12 mouse cellular contexts compared by ENCODE assay signal in the genomic region with DNA sequence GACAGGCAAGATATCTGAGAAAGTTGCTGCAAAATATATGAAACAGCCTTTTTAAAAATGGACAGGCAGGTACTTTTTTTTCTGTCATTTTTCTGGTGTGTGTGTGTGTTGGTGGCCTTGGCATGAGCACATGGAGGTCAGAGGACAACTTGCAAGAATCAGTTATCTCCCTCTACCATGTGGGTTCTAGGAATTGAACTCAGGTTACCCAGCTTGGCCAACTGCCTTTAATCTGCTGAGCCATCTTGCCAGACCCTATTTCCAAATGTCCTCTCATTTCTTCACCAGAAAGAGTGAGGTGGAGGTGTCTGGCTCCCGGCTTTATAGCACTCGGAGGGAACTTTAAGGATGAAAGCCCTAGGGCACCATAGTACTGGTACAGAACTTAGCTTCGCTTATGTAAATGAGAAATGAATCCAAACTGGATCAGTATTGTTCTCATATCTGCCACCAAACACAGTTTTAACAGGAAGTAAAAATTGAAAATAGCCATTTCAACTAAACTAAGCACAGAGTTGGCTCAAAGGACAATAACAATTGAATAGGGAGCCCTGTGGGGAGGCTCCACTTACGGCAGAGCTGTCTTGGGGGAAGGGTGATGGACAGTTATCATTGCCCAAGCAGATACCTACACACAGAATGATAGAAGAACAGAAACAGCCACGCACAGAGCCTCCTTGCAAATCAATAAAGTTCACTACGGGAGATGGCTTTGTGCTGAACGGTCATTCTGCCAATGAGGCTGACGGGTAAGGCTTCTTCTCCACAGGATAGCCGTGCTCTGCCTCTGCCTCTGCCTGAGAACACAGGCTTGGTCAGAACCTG. TPM values are rescaled to one million over a fixed set of nuclear protein-coding genes. Genes with fewer than 3 reads are reported as not detected.
DNase-seq lines count a peak whose midpoint lies in the region; ATAC-seq lines count a peak whose summit lies in the region.
"Had no signal": no experiment of that assay in that cellular context is flagged by ENCODE, and none has a peak within 500 bp of the region (broad histone marks: within the 10 kb centered on the region; RNA-seq: fewer than 3 reads in every experiment).

No protein-coding gene starts in this region.

- no peak overlapping the region for H3K9ac ChIP-seq in lung, embryonic 15.5 days
- H3K9ac ChIP-seq in hindbrain, embryonic 15.5 days, result no peak overlapping the region
- no peak overlapping the region for H3K9ac ChIP-seq in midbrain, embryonic 14.5 days (replicated peaks; ENCODE audit: low read length)
- H3K9ac ChIP-seq in intestine, embryonic 16.5 days (ENCODE audit: low read depth, low read length), result no peak overlapping the region
- H3K9ac ChIP-seq: limb, embryonic 12.5 days had no signal

- DNase-seq in lung, postnatal 4 days, result no peak
- DNase-seq in embryonic facial prominence, embryonic 10.5 days (ENCODE audit: low spot score), result no peak
- no peak for DNase-seq in midbrain, embryonic 14.5 days
- DNase-seq in left cerebral cortex, postnatal 10 days (ENCODE audit: extremely low spot score in 1 of 2, low spot score in 2 of 2), result no peak
- DNase-seq: right cerebral cortex, postnatal 25 days; thymus, postnatal 14 days had no signal

- ATAC-seq in lung, embryonic 15.5 days (ENCODE audit: borderline replicate concordance, extremely low read depth, low FRiP score, low TSS enrichment), result no peak
- ATAC-seq in hindbrain, embryonic 15.5 days (ENCODE audit: low FRiP score, low read depth), result no peak
- ATAC-seq in midbrain, embryonic 14.5 days (ENCODE audit: low FRiP score, low TSS enrichment), result no peak
- no peak for ATAC-seq in intestine, embryonic 16.5 days
- ATAC-seq: intestine, postnatal 0 days had no signal

- 0 out of 2 replicates have a peak overlapping the region, but pooled peaks have one; percentile 19 for H3K27ac ChIP-seq in lung, embryonic 15.5 days
- peak overlapping the region; percentile 30; the same call in 1 of the 2 replicates for H3K27ac ChIP-seq in embryonic facial prominence, embryonic 10.5 days (replicated peaks)
- H3K27ac ChIP-seq in hindbrain, embryonic 15.5 days (replicated peaks), result peak overlapping the region; percentile 37; the same call in 1 of the 2 replicates
- peak overlapping the region; percentile 49; the same call in 1 of the 2 replicates for H3K27ac ChIP-seq in midbrain, embryonic 14.5 days (replicated peaks; ENCODE audit: low read depth, low read length)
- no peak overlapping the region for H3K27ac ChIP-seq in intestine, embryonic 16.5 days (ENCODE audit: low read length)

- no peaks in the 10 kb centered on the region for H3K27me3 ChIP-seq in lung, embryonic 15.5 days
- no peaks in the 10 kb centered on the region for H3K27me3 ChIP-seq in embryonic facial prominence, embryonic 10.5 days (replicated peaks; ENCODE audit: low read depth, poor library complexity, severe bottlenecking)
- no peaks in the 10 kb centered on the region for H3K27me3 ChIP-seq in hindbrain, embryonic 15.5 days
- no peaks in the 10 kb centered on the region for H3K27me3 ChIP-seq in midbrain, embryonic 14.5 days (ENCODE audit: control insufficient read depth, insufficient read depth, low read length)
- no peaks in the 10 kb centered on the region for H3K27me3 ChIP-seq in intestine, embryonic 16.5 days (replicated peaks; ENCODE audit: control insufficient read depth, insufficient read depth, low read length)
- H3K27me3 ChIP-seq: limb, embryonic 12.5 days had no signal

- no peak overlapping the region for H3K4me3 ChIP-seq in lung, embryonic 15.5 days
- no peak overlapping the region for H3K4me3 ChIP-seq in embryonic facial prominence, embryonic 10.5 days
- H3K4me3 ChIP-seq in hindbrain, embryonic 15.5 days, result no peak overlapping the region
- H3K4me3 ChIP-seq in midbrain, embryonic 14.5 days (replicated peaks; ENCODE audit: low read depth, low read length), result no peak overlapping the region
- no peak overlapping the region for H3K4me3 ChIP-seq in intestine, embryonic 16.5 days (ENCODE audit: low read length)
- H3K4me3 ChIP-seq: limb, embryonic 12.5 days; myocyte had no signal

- H3K36me3 ChIP-seq in lung, embryonic 15.5 days, result no peaks in the 10 kb centered on the region
- H3K36me3 ChIP-seq in embryonic facial prominence, embryonic 10.5 days (replicated peaks), result peaks cover 3% of the 10 kb centered on the region; the same call in 1 of the 2 replicates
- H3K36me3 ChIP-seq in hindbrain, embryonic 15.5 days, result no peaks in the 10 kb centered on the region
- H3K36me3 ChIP-seq in midbrain, embryonic 14.5 days (ENCODE audit: control insufficient read depth, insufficient read depth, low read length), result peaks cover 6% of the 10 kb centered on the region; the same call in 1 of the 2 replicates
- H3K36me3 ChIP-seq in intestine, embryonic 16.5 days (ENCODE audit: control insufficient read depth, insufficient read depth, low read length), result no peaks in the 10 kb centered on the region

- H3K4me1 ChIP-seq in lung, embryonic 15.5 days, result peaks cover 25% of the 10 kb centered on the region
- H3K4me1 ChIP-seq in embryonic facial prominence, embryonic 10.5 days, result peaks cover 21% of the 10 kb centered on the region
- peaks cover 23% of the 10 kb centered on the region for H3K4me1 ChIP-seq in hindbrain, embryonic 15.5 days (replicated peaks)
- peaks cover 11% of the 10 kb centered on the region for H3K4me1 ChIP-seq in midbrain, embryonic 14.5 days (ENCODE audit: control insufficient read depth, insufficient read depth, low read length)
- peaks cover 2% of the 10 kb centered on the region; the same call in 1 of the 2 replicates for H3K4me1 ChIP-seq in intestine, embryonic 16.5 days (ENCODE audit: control insufficient read depth, insufficient read depth, low read length)

- 90% methylated on average over 9 of the region's 9 CpGs for WGBS in lung, embryonic 15.5 days
- 84% methylated on average over 9 of the region's 9 CpGs for WGBS in embryonic facial prominence, embryonic 10.5 days
- WGBS in hindbrain, embryonic 15.5 days, result 53% methylated on average over 9 of the region's 9 CpGs
- 73% methylated on average over 9 of the region's 9 CpGs for WGBS in midbrain, embryonic 14.5 days
- WGBS in intestine, embryonic 16.5 days, result 84% methylated on average over 9 of the region's 9 CpGs

- intact Hi-C loops in left cerebral cortex, postnatal 10 days (cut with DNase I), result no loop called here

- no peaks in the 10 kb centered on the region for H3K9me3 ChIP-seq in lung, embryonic 15.5 days
- H3K9me3 ChIP-seq in embryonic facial prominence, embryonic 10.5 days, result no peaks in the 10 kb centered on the region
- no peaks in the 10 kb centered on the region for H3K9me3 ChIP-seq in hindbrain, embryonic 15.5 days
- H3K9me3 ChIP-seq in midbrain, embryonic 14.5 days (ENCODE audit: control insufficient read depth, low read length), result no peaks in the 10 kb centered on the region
- no peaks in the 10 kb centered on the region for H3K9me3 ChIP-seq in intestine, embryonic 16.5 days (ENCODE audit: control insufficient read depth, low read length)
- H3K9me3 ChIP-seq: limb, embryonic 12.5 days had no signal

- no peak overlapping the region for H3K4me2 ChIP-seq in lung, embryonic 15.5 days
- no peak overlapping the region for H3K4me2 ChIP-seq in hindbrain, embryonic 15.5 days
- H3K4me2 ChIP-seq in midbrain, embryonic 14.5 days (ENCODE audit: low read length), result no peak overlapping the region
- H3K4me2 ChIP-seq in intestine, embryonic 16.5 days (ENCODE audit: low read depth, low read length), result no peak overlapping the region
- H3K4me2 ChIP-seq: limb, embryonic 12.5 days had no signal

RNA-seq across cellular contexts. Expression of gene Rgs12, which starts 18.9 kb away (rescaled TPM):
- polyA plus RNA-seq in lung, embryonic 15.5 days (2015; fragmentation: Nextera tagmentation; extraction: Ambion mirVana), result 32.3 and 35.3 TPM in 2 replicates
- 52.7 and 54.5 TPM in 2 replicates for polyA plus RNA-seq in embryonic facial prominence, embryonic 10.5 days (2016; fragmentation: Nextera tagmentation; extraction: Ambion mirVana)
- 42.7 and 44.8 TPM in 2 replicates for polyA plus RNA-seq in hindbrain, embryonic 15.5 days (2015; fragmentation: Nextera tagmentation; extraction: Ambion mirVana)
- polyA plus RNA-seq in midbrain, embryonic 14.5 days (2014; fragmentation: Nextera tagmentation; extraction: Ambion mirVana), result 42.7 and 44.3 TPM in 2 replicates
- 12.9 and 13.9 TPM in 2 replicates for polyA plus RNA-seq in intestine, embryonic 16.5 days (2015; fragmentation: Nextera tagmentation; extraction: Ambion mirVana)
- total RNA-seq in left cerebral cortex, postnatal 10 days (2021), result 10 to 100 TPM; 58.1 to 65.2 TPM

RNA-seq across cellular contexts. Expression of gene Msantd1, which starts 22.6 kb away (rescaled TPM):
- polyA plus RNA-seq in lung, embryonic 15.5 days (2015; fragmentation: Nextera tagmentation; extraction: Ambion mirVana), result 0.76 and 0.79 TPM in 2 replicates
- polyA plus RNA-seq in embryonic facial prominence, embryonic 10.5 days (2016; fragmentation: Nextera tagmentation; extraction: Ambion mirVana), result 0.63 and 1.2 TPM in 2 replicates
- polyA plus RNA-seq in hindbrain, embryonic 15.5 days (2015; fragmentation: Nextera tagmentation; extraction: Ambion mirVana), result 4.4 and 5.2 TPM in 2 replicates
- polyA plus RNA-seq in midbrain, embryonic 14.5 days (2014; fragmentation: Nextera tagmentation; extraction: Ambion mirVana), result 3.1 and 4.8 TPM in 2 replicates
- polyA plus RNA-seq in intestine, embryonic 16.5 days (2015; fragmentation: Nextera tagmentation; extraction: Ambion mirVana), result 0.35 and 0.56 TPM in 2 replicates
- total RNA-seq in left cerebral cortex, postnatal 10 days (2021), result 10 to 100 TPM; 15.6 to 16.6 TPM
- polyA plus RNA-seq: myocyte had no signal
